Mouse (Mus musculus) embryonic facial prominence, embryonic 14.5 days (tissue): ENCODE data around the gene Gm47955. TPM values are rescaled to one million over a fixed set of nuclear protein-coding genes. Genes with fewer than 3 reads are reported as not detected.
"Not testable (repeated sequence)": the region's sequence is repeated elsewhere in the genome, so short reads cannot be mapped to it uniquely, and the experiment has no call there.

Experiments
- ATAC-seq: fragments of 200-750 bp; cut with Nextera tagmentation; 2 replicates; pipeline ENCODE4 v1.8.0; 2017; ENCODE audit warnings: low read depth, moderate number of reproducible peaks, moderate TSS enrichment
- DNase-seq: peaks from one replicate; pipeline ENCODE4 v3.0.0-alpha.2; 2015; ENCODE audit warnings: low spot score
- H3K27ac ChIP-seq: fragments of 300-500 bp; sonication (generic); replicated peaks from 2 replicates; pipeline ENCODE4 v1.5.1; 2014; ENCODE audit warnings: low read depth, mild to moderate bottlenecking, low read length, moderate library complexity
- H3K27me3 ChIP-seq: fragments of 300-500 bp; sonication (generic); replicated peaks from 2 replicates; pipeline ENCODE4 v1.6.1; 2014; ENCODE audit warnings: low read length; ENCODE audit not compliant: control insufficient read depth, insufficient read depth
- H3K36me3 ChIP-seq: fragments of 300-500 bp; sonication (generic); 2 replicates; pipeline ENCODE4 v1.6.1; 2014; ENCODE audit warnings: low read length, mixed read lengths; ENCODE audit not compliant: control insufficient read depth, insufficient read depth
- H3K4me1 ChIP-seq: fragments of 300-500 bp; sonication (generic); 2 replicates; pipeline ENCODE4 v1.6.1; 2014; ENCODE audit warnings: antibody characterized with exemption, low read length; ENCODE audit not compliant: control insufficient read depth, insufficient read depth
- H3K4me2 ChIP-seq: fragments of 300-500 bp; sonication (generic); 2 replicates; pipeline ENCODE4 v1.6.1; 2014; ENCODE audit warnings: low read depth, mild to moderate bottlenecking, low read length, moderate library complexity, mixed read lengths
- H3K4me3 ChIP-seq: fragments of 300-500 bp; sonication (generic); 2 replicates; pipeline ENCODE4 v1.5.1; 2014; ENCODE audit warnings: low read depth, mild to moderate bottlenecking, low read length
- H3K9ac ChIP-seq: fragments of 300-500 bp; sonication (generic); 2 replicates; pipeline ENCODE4 v1.6.1; 2014; ENCODE audit warnings: low read depth, mild to moderate bottlenecking, low read length, moderate library complexity, mixed read lengths
- H3K9me3 ChIP-seq: fragments of 300-500 bp; sonication (generic); 2 replicates; pipeline ENCODE4 v1.6.1; 2016; ENCODE audit warnings: low read length; ENCODE audit not compliant: control insufficient read depth
- WGBS: fragments of 180-500 bp; shearing (Covaris S2); extraction: QIAGEN DNeasy Blood & Tissue Kit; methylation state at CpG from one replicate; pipeline ENCODE4 v1.1.7; 2014; 5-methylcytosine and 5-hydroxymethylcytosine counted together
- polyA plus RNA-seq: library from polyadenylated mRNA; unstranded; fragments of >200 nt; fragmentation: Nextera tagmentation; extraction: Ambion mirVana; gene quantifications from 2 replicates; pipeline ENCODE4 v1.2.1, GENCODE M21; 2014

Gm47955 gene
- polyA plus RNA-seq, 1 experiment from 2014 or later: not detected

DNA sequence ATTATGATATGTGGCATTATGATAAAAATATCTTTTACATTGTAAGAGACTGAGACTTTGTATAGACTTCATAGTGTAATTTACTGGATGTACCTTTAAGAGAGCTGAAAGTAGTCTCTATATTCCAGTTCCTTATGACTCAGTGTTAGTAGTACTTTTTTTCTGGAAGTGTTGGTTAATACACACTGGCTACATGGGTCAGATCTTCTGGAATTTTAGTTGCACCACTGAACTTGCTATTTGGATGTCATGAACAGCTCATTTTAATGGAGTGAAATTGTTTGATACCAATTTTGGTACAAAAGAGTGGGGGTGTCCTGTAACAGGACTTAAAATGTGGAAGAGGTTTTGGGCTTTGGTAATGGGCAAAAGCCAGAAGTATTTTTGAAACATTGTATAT, 17.8 kb downstream of the Gm47955 start:
- Histone ChIP-seq H3K9me3 (no peaks in the 10 kb centered on the region), H3K4me3 (no peak overlapping the region), H3K36me3 (no peaks in the 10 kb centered on the region), H3K27ac (no peak overlapping the region), H3K4me2 (no peak overlapping the region), H3K9ac (no peak overlapping the region), H3K4me1 (no peaks in the 10 kb centered on the region), H3K27me3 (no peaks in the 10 kb centered on the region)
- no peak for DNase-seq
- ATAC-seq: no peak

DNA sequence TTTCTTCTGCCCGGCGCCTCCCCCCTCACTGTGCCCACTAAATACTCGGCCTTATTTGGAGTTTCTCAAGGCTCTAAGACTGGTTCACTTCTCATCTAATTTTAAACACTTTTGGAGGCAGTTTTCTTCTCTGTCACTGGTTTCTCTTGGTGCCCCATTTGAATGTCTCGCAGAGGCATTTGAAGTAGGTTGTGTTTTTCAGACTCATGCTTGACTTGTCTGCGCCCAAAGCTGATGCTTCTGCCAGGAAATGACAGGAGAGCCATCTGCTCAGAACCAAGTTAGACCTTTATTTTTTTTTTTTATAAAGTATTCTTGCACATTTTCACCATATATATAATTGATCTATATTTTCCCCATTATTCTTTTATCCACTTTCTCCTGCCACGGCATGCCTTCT, 26.7 kb downstream of the Gm47955 start:
- WGBS: 93% methylated on average over 6 of the region's 6 CpGs
- Histone ChIP-seq H3K9me3 (peaks cover 10% of the 10 kb centered on the region), H3K27me3 (no peaks in the 10 kb centered on the region), H3K9ac (no peak overlapping the region), H3K4me3 (no peak overlapping the region), H3K27ac (no peak overlapping the region), H3K36me3 (no peaks in the 10 kb centered on the region), H3K4me2 (no peak overlapping the region), H3K4me1 (no peaks in the 10 kb centered on the region)
- DNase-seq: no peak
- ATAC-seq: no peak

DNA sequence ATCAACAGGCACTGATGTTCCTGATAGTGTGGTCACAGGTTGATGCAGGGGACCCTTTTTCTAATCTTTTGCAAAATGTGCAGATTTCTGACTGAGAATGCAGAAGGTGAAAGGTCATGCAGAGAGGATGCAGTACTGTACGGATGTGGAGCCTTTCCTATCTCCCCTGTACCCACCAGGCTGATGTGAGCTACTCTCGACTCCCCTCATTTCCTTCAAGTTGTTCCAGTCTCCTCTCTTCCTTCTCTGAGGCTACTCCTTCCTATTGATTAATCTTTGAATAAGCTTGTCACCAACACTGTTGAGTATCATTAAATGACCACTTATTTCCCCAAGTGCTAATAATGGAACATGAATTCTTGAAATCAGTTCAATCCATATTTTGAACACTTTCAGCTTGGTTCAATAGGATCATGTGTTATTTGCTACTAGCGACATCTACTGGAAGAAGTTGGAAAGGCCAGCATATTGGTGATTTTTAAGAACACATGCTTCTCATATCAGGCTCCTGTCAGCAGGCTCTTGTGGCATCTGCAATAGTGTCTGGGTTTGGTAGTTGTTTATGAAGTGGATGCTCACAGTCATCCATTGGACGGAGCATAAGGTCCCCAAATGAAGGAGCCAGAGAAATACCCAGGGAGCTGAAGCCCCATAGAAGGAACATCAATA, 27.6 kb downstream of the Gm47955 start:
- H3K4me2 ChIP-seq: no peak overlapping the region
- peak; percentile 72 for DNase-seq
- no peak overlapping the region for H3K27ac ChIP-seq
- no peak overlapping the region for H3K9ac ChIP-seq
- no peaks in the 10 kb centered on the region for H3K36me3 ChIP-seq
- WGBS: 28% methylated on average over 4 of the region's 4 CpGs
- H3K4me3 ChIP-seq: no peak overlapping the region
- no peak for ATAC-seq
- H3K9me3 ChIP-seq: peaks cover 10% of the 10 kb centered on the region
- H3K27me3 ChIP-seq: no peaks in the 10 kb centered on the region
- H3K4me1 ChIP-seq: no peaks in the 10 kb centered on the region

DNA sequence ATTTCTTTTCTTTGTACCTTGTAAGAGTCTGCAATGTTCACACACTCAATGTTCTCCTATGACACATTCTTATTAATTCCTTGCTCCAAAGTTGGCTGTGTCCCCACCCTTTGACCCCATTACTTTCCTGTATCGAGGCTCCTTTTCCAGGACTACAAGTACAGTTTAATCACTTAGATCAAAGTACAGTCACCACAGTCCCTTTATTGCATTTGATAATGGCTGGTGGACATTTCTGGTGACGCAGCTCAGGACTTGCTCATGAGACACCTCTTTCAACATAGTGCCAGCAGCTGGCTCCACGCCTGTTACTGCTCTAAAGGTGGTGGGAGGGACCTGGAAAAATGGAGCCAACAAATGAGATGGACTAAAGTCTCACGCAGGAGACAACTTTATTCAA, 31.0 kb downstream of the Gm47955 start:
- H3K4me3 ChIP-seq: no peak overlapping the region
- H3K36me3 ChIP-seq: no peaks in the 10 kb centered on the region
- DNase-seq (no peak), ATAC-seq (no peak)
- no peak overlapping the region for H3K27ac ChIP-seq
- no peaks in the 10 kb centered on the region for H3K27me3 ChIP-seq
- no peak overlapping the region for H3K4me2 ChIP-seq
- H3K9me3 ChIP-seq: no peaks in the 10 kb centered on the region
- H3K4me1 ChIP-seq: no peaks in the 10 kb centered on the region
- no peak overlapping the region for H3K9ac ChIP-seq
- WGBS: 69% methylated on average over 4 of the region's 4 CpGs

DNA sequence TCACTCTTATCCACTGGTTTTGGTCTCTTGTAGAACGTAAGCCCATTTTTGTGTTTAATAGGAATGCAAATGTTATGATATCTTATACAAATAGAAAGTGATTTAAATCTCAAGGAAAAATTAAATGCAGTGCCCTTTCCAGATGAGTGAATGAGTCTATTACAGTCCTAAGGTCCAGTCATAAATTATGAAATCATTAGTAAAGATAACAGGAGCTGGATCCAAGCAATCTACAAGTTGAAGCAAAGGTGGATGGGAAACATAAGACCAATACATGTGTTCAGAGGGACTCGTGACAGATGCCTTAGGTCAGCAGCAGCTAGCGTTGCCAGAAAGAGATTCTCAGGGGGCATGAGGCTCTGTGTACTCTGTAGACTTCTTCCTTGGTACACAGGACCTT, 31.5 kb downstream of the Gm47955 start:
- no peak overlapping the region for H3K4me3 ChIP-seq
- no peak overlapping the region for H3K9ac ChIP-seq
- H3K27ac ChIP-seq: no peak overlapping the region
- ATAC-seq: no peak
- no peaks in the 10 kb centered on the region for H3K4me1 ChIP-seq
- no peaks in the 10 kb centered on the region for H3K9me3 ChIP-seq
- DNase-seq: no peak
- WGBS: 88% methylated on average over 3 of the region's 3 CpGs
- no peaks in the 10 kb centered on the region for H3K27me3 ChIP-seq
- no peaks in the 10 kb centered on the region for H3K36me3 ChIP-seq
- H3K4me2 ChIP-seq: no peak overlapping the region

DNA sequence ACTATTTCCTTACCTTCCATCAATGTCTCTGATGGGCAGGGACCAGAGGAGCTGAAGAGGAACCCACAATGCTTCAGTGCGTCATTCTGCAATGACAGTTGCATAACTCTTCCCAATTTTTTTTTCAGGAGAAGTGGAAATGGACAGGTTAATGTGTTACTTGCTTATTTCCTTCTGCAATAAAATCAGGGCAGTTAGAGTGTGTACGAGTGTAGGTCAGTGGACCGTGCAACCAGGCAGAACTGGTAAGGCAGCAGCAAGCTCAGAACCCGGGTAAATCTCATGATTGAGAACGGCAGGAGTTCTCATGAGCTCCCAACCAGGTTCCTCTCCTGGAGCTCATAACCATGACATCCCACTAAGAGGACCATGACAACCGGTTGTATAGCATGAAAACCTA, 32.0 kb downstream of the Gm47955 start:
- Histone ChIP-seq H3K27me3 (no peaks in the 10 kb centered on the region), H3K4me1 (no peaks in the 10 kb centered on the region), H3K27ac (no peak overlapping the region), H3K4me2 (no peak overlapping the region), H3K36me3 (no peaks in the 10 kb centered on the region), H3K9ac (no peak overlapping the region), H3K9me3 (no peaks in the 10 kb centered on the region), H3K4me3 (no peak overlapping the region)
- WGBS: 91% methylated on average over 6 of the region's 6 CpGs
- ATAC-seq (no peak), DNase-seq (no peak)

DNA sequence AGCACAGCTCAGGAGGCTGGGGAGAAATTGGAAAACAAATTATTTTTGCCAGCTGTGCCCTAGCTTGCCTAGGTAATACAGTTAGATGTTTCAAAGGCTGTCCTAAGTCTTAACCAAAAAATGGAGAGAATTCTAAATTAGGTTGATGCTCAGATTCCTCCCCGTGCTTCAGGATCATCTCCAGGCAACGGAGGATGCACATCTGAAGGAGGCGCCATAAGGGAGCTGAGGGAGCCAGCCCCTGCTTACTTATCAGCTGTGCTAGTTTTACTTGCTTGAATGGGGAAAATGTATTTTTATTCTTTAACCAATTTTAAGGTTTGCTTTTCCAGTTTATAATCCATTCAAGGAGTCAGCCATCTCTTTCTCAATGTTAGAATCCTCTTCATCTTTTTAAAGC, 33.9 kb downstream of the Gm47955 start:
- 78% methylated on average over 3 of the region's 3 CpGs for WGBS
- H3K9me3 ChIP-seq: no peaks in the 10 kb centered on the region
- no peak overlapping the region for H3K9ac ChIP-seq
- no peaks in the 10 kb centered on the region for H3K27me3 ChIP-seq
- no peaks in the 10 kb centered on the region for H3K36me3 ChIP-seq
- H3K4me1 ChIP-seq: no peaks in the 10 kb centered on the region
- H3K27ac ChIP-seq: no peak overlapping the region
- no peak for DNase-seq
- no peak overlapping the region for H3K4me3 ChIP-seq
- no peak for ATAC-seq
- H3K4me2 ChIP-seq: no peak overlapping the region

DNA sequence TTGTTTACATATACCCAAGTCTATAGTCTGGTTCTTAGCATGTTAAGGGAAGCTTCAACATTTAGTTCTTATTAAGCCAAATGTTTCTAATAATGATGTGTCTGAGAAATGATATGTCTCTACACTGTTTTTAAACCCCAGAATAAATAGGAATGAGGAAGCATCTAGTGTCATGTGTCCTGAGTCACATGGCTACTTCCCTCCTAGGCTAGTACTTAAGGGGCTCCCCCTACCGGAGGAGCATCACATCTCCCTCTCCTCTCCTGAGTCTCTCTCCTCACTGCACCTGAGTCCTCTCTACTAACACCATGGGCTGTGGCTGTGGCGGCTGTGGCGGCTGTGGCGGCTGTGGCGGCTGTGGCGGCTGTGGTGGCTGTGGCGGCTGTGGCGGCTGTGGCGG, 40.2 kb downstream of the Gm47955 start, which contains the start of gene Gm47959:
Gm47959 (plus strand) TSS at position 243 of the 400 bp plus-strand sequence.
- not testable (repeated sequence) for H3K4me1 ChIP-seq, H3K36me3 ChIP-seq, H3K9me3 ChIP-seq, H3K27ac ChIP-seq, H3K4me3 ChIP-seq, H3K4me2 ChIP-seq, H3K27me3 ChIP-seq, ATAC-seq, DNase-seq, H3K9ac ChIP-seq
- 89% methylated on average over 2 of the region's 9 CpGs for WGBS
